Mouse (Mus musculus) cerebellum, adult 9-10 months (tissue): ENCODE results near the gene Lrp6.

ENCODE experiments used
- DNase-seq: peaks from one replicate; pipeline ENCODE4 v3.0.0; 2022

Gene Lrp6

GRCm38 (mm10) chr6:134529340-134529739, 37.4 kb downstream of the Lrp6 start:
- no peak for DNase-seq

- no peak for DNase-seq
These were observed 38.4 kb downstream of the Lrp6 start for GRCm38 (mm10) chr6:134528396-134528795.

- no peak for DNase-seq
These were observed 39.1 kb downstream of the Lrp6 start for GRCm38 (mm10) chr6:134527596-134528128.

GRCm38 (mm10) chr6:134526821-134527595, 39.8 kb downstream of the Lrp6 start:
- DNase-seq, result no peak

GRCm38 (mm10) chr6:134526275-134526674, 40.5 kb downstream of the Lrp6 start:
- no peak for DNase-seq

- DNase-seq, result no peak
These were observed 45.4 kb downstream of the Lrp6 start for GRCm38 (mm10) chr6:134521411-134521810.

- DNase-seq, result no peak
These were observed 45.9 kb downstream of the Lrp6 start for GRCm38 (mm10) chr6:134520821-134521220.

GRCm38 (mm10) chr6:134518450-134518849, 48.3 kb downstream of the Lrp6 start:
- no peak for DNase-seq

GRCm38 (mm10) chr6:134517141-134517540, 49.6 kb downstream of the Lrp6 start:
- DNase-seq, result no peak

- DNase-seq, result no peak
These were observed 51.3 kb downstream of the Lrp6 start for GRCm38 (mm10) chr6:134515416-134515815.

- DNase-seq, result no peak
These were observed 52.8 kb downstream of the Lrp6 start for GRCm38 (mm10) chr6:134513896-134514510.

- no peak for DNase-seq
These were observed 53.8 kb downstream of the Lrp6 start for GRCm38 (mm10) chr6:134513011-134513410.

- no peak for DNase-seq
These were observed 54.3 kb downstream of the Lrp6 start for GRCm38 (mm10) chr6:134512478-134512877.

- no peak for DNase-seq
These were observed 55.6 kb downstream of the Lrp6 start for GRCm38 (mm10) chr6:134511118-134511517.

GRCm38 (mm10) chr6:134510280-134510679, 56.5 kb downstream of the Lrp6 start:
- no peak for DNase-seq

- no peak for DNase-seq
These were observed 57.0 kb downstream of the Lrp6 start for GRCm38 (mm10) chr6:134509731-134510226.

- DNase-seq, result no peak
These were observed 61.9 kb downstream of the Lrp6 start for GRCm38 (mm10) chr6:134504866-134505265.

GRCm38 (mm10) chr6:134502335-134502734, 64.4 kb downstream of the Lrp6 start:
- DNase-seq, result no peak

GRCm38 (mm10) chr6:134500381-134501162, 66.2 kb downstream of the Lrp6 start:
- DNase-seq, result no peak

GRCm38 (mm10) chr6:134499089-134499488, 67.7 kb downstream of the Lrp6 start:
- no peak for DNase-seq

- DNase-seq, result no peak
These were observed 68.2 kb downstream of the Lrp6 start for GRCm38 (mm10) chr6:134498518-134498917.

- no peak for DNase-seq
These were observed 71.7 kb downstream of the Lrp6 start for GRCm38 (mm10) chr6:134494828-134495698.
